Mouse (Mus musculus) heart, postnatal 36 days (tissue): ENCODE data around the gene Hrh2. TPM values are rescaled to one million over a fixed set of nuclear protein-coding genes. Genes with fewer than 3 reads are reported as not detected.
A peak's percentile ranks its signal among the peaks of the same experiment; 100 is the strongest.

Experiments used
- DNase-seq, 2 experiments: peaks; one replicate each; pipeline ENCODE4 v3.0.0; 2021 to 2022
- intact Hi-C: fragments of 180-260 bp; cut with DNase I; formaldehyde crosslinking; loops from one replicate; pipeline ENCODE4 v1.15.1; 2025
- total RNA-seq, 2 experiments: library from RNA; stranded (reverse); gene quantifications; 2 replicates each; pipeline ENCODE4 v1.2.3; 2021

Gene Hrh2
- total RNA-seq, 2 experiments from 2014 or later = 0.39 to 0.43 TPM

- DNase-seq = no peak
- intact Hi-C loops = no loop called here
Measured at GRCm38 (mm10) chr13:54212516-54212915, 20.6 kb downstream of the Hrh2 start.

DNA sequence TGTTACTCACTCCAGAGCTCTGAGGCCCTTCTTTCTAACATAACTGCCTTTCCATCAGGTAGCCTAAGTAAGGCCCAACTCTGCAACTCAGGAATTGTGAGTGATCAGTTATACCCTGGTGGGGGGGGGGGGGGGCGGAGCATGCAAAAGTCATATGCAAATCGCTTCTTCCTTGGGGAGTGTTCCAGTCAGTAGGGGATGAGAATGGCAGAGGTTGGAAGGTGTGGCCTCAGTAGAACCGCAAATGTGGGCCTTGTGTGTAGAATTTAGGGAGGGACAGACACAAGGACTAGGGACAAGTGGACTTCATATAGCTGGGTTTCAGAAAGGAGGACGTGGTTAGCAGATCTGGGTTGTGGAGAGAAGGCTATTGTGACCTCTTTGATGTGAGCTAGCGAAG, 23.3 kb downstream of the Hrh2 start:
- intact Hi-C loops = no loop called here
- no peak for DNase-seq

GRCm38 (mm10) chr13:54215777-54216316, 23.9 kb downstream of the Hrh2 start:
- no peak for DNase-seq
- intact Hi-C loops = no loop called here

DNA sequence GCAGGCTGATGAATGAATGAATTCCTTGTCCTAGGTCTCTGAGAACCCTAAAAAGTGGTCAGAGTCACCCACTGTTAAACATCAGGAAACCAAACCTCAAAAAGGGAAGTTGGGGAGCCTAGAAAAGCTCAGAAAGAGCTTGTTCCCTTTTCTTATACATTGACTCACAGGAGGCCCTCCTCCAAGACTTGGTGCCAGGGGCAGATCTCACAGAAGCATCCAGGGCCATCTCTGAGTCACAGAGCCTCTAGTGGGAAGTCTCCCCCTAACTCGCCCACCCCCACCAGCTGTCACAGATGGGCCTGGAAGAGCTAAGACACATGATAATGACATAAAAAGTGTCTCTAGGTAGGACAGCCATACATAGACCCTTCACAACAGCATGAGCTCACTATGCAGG, 26.4 kb downstream of the Hrh2 start:
- DNase-seq = no peak
- intact Hi-C loops = no loop called here

DNA sequence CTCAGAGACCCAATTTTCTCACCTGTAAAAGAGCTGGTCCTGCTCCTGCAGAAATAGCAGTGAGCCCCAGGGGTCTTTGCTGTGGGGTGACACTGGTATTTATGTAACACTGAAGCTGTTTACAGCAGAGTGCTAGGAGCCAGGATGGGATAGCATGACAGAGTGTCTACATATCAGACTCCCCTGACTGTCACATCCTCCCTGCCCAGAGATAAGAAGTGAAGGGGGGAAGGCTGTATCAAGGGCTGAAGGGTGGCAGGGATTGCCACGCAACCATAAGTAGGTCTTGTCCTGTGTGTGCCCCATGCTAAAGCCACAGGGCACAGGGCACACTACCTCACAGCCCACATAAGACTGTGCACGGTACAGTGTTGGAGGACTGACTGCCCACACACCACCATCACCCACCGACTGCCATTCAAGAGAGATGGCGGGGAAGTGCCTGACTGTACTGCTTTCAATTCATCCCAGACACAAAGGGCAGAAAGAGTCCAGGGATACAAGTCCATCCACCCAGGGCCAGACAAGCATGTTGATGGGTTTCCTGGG, 29.8 kb downstream of the Hrh2 start:
- DNase-seq = no peak
- intact Hi-C loops = loop anchor here (10.0 kb wide), 1 partner anchor 447 kb away; no protein-coding TSS in a partner anchor

DNA sequence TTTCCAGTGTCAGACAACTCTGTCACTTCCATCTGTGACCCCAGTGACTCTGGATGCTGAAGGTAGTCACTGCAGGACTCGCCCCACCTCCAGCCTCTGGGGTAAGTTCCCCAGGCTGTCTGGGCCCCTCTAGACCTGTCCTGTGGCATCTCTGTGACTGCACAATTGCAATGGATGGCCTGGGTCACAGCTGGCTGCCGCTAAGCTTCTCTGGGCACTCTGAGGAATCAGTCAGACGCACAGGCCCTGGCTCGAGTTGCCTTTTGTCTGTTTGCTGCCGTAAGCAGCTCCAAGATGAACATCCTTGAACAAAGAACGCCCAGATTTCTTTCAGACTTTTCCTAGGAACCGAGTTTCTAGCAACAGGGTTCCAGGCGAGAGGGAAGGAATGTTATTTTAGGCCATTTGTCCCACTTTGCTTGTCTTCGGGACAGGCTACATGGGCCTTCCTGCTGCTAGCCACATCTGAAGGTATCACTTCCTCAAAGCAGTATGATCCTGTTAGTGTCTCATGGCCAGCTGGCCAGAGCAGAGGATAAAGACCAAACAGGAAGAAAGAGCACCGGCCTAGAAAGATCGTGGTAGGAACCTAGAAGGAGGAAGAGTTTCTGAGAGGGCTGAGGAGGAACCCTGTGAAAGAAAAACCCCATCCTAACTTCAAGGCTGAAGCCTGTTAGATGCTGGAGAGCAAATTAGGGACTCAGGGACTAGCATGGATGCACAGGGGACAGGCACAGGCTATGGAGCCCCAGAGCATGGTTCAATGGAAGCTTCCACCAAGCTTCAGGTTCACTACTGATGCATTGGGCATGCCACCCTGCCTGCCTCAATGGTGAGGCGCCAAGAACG, 31.2 kb downstream of the Hrh2 start:
- peak; percentile 17 to 25 for DNase-seq
- intact Hi-C loops = loop anchor here (10.0 kb wide), 1 partner anchor 448 kb away; no protein-coding TSS in a partner anchor

DNA sequence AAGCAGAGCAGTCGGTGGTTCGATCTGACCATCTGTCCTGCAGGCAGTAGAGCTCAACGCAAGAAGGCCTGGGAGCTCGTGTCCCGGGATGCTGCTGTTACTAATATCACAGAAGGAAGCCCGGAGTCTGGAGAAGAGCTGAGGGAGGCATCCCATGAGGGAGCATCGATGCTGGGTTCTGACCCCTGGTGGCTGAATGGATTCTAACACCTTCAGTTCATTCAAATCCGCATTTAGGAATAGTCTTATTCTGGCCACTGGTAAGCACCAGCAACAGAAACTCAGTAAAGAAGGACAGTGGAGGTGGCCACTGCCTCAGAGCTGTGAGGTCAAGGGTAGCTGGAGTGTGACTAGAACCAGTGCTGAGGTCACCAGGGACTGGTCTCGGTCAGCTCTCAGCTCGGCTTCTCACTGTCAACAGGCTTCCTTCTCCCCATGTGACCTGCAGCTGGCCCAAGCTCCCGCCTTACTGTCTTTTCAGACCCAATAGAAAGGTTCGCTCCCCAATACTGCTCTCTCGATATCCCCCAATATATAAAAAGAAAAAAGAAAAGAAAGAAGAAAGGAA, 36.1 kb downstream of the Hrh2 start:
- DNase-seq = peak; percentile 52 to 56

DNA sequence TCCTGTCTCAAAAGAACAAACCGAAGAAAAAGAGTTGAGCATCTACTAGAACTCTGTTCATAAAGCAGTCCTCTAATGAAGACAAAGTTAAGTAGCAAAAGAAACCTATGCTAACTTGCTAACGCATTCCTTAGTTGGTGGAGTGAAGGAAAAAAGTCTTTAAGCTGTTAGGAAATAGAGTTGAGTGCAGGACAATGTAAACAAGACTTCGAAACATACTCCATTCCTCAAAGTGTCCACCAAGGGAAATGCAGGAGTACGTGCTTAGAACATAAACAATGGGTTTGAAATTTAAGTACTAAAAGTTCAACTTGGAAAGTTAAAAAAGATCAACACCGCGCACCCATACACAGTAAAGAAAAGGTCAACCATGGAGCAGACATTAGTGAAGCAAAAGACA, 38.2 kb downstream of the Hrh2 start:
- intact Hi-C loops = no loop called here
- no peak for DNase-seq

More for the DNA sequence above, 36.1 kb downstream of the Hrh2 start:
- intact Hi-C loops = loop anchor here (1.0 to 10.0 kb wide), 3 partner anchors 46 to 453 kb away; no protein-coding TSS in a partner anchor

- intact Hi-C loops = no loop called here
- no peak for DNase-seq
Measured at GRCm38 (mm10) chr13:54231868-54232267, 39.9 kb downstream of the Hrh2 start.

GRCm38 (mm10) chr13:54237512-54237911, 45.6 kb downstream of the Hrh2 start:
- DNase-seq = no peak
- intact Hi-C loops = no loop called here

- intact Hi-C loops = no loop called here
- no peak for DNase-seq
Measured at GRCm38 (mm10) chr13:54238585-54239323, 46.8 kb downstream of the Hrh2 start.

- DNase-seq = peak in 1 of 2 experiments; percentile 50
- intact Hi-C loops = loop anchor here (2.0 kb wide), 1 partner anchor 130 kb away; no protein-coding TSS in a partner anchor
Measured at GRCm38 (mm10) chr13:54242380-54242779, 50.5 kb downstream of the Hrh2 start.

GRCm38 (mm10) chr13:54245204-54245603, 53.3 kb downstream of the Hrh2 start:
- intact Hi-C loops = no loop called here
- no peak for DNase-seq

- intact Hi-C loops = loop anchor here (1.0 to 2.0 kb wide), 4 partner anchors 73 to 373 kb away; partner anchors contain the start of gene Faf2
Measured at GRCm38 (mm10) chr13:54247545-54247944, 55.6 kb downstream of the Hrh2 start.

GRCm38 (mm10) chr13:54248436-54248995, 56.6 kb downstream of the Hrh2 start:
- DNase-seq = no peak
- intact Hi-C loops = no loop called here

More at GRCm38 (mm10) chr13:54247545-54247944, 55.6 kb downstream of the Hrh2 start:
- peak; percentile 74 to 81 for DNase-seq

DNA sequence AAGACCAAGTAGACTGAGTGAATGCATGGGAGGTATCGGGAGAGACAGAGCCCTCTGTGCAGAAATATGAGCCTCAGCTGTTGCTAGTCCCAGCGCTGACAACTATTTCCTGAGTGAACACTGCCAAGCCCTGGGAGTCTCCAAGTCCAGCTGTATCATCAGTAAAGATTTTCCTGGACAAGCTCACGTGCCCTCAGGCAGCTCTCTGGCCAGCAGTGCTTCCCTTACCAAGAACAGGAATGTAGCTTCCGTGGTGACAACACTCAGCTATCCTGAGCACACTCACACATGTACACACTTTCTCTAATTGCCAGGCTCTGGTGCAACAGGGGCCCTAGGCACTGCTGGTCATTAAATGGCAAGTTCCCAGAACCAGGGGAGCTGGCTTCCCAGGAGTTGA, 57.1 kb downstream of the Hrh2 start:
- intact Hi-C loops = no loop called here
- peak; percentile 24 to 45 for DNase-seq

GRCm38 (mm10) chr13:54250346-54250745, 58.4 kb downstream of the Hrh2 start:
- intact Hi-C loops = no loop called here
- no peak for DNase-seq

DNA sequence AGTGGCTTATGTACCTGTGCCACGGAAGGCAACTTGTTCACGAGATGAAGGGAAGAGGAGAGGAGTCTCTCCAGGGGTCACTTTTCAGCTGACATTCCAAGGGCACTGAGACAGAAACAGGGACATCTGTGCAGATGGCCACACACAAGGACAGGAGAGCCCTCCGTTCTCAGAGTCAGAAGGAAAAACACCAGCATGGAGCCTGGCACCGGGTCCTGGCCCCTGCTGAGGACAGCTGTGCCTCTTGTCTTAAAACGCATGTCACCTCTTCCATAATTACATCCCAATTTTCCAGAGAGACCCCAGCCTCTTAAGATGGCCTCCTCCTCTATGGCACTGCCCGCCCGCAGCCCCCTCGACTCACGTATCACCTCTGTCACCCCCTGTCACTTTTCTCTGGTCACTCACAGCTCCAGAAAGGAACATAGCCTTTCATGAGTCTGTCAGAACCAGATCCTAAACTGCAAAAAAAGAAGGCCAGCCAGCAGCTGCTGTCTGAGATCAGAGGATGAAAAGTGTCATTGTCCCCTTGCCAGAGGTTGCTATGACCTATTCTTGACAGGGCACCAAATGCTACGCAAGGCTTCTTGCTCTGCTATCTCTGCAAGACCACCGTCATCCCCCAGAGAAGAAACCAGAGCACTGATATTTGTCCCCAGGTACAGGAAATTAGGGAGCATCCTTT, 59.8 kb downstream of the Hrh2 start:
- DNase-seq = no peak
- intact Hi-C loops = no loop called here

DNA sequence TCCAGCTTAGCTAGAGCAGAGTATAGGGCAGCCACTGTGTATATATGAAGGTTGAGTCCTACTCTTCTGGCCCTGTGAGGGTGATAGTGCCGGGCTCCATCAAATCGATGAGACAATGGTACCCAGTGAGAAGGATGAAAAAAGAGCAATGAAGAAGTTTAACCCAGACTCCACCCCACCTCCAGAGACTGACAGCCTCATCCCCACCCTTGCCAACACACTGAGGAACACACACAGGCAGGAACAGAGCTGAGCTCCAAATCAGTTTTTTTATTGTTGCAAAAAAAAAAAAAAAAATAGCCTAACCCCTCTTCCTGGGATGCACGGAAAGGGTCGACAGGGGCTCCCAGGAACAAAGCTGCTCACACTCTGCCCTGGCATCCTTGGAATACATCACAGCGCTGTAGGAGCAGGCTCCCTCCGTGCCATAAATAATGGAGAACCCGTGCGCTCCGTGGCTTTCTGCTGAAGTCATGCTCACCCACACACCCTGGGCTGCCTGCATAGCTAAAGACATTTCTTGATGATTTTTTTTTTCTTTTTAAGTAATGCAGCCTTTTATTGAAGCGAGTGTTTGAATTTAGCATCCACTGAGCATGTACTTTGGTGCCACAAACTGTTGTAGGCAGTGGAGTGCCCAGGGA, 65.8 kb downstream of the Hrh2 start:
- intact Hi-C loops = no loop called here
- DNase-seq = no peak
